Mouse (Mus musculus) myocyte (in vitro differentiated cells): ENCODE measurements around the gene Dis3l. TPM values are rescaled to one million over a fixed set of nuclear protein-coding genes. Genes with fewer than 3 reads are reported as not detected.

Experiments
- H3K27me3 ChIP-seq: one replicate; pipeline ENCODE4 v1.6.1; 2011; ENCODE audit not compliant: control insufficient read depth, insufficient read depth, insufficient read length
- H3K36me3 ChIP-seq: one replicate; pipeline ENCODE4 v1.6.1; 2011; ENCODE audit not compliant: control insufficient read depth, insufficient read depth
- H3K4me2 ChIP-seq: one replicate; pipeline ENCODE4 v1.6.1; 2011; ENCODE audit warnings: low read depth, control low read depth
- H3K4me3 ChIP-seq: one replicate; pipeline ENCODE4 v1.5.1; 2011; ENCODE audit warnings: mild to moderate bottlenecking, control low read depth, moderate library complexity
- H3K79me2 ChIP-seq: one replicate; pipeline ENCODE4 v1.6.1; 2011; ENCODE audit not compliant: control insufficient read depth, insufficient read depth
- H3ac ChIP-seq: one replicate; pipeline ENCODE4 v1.6.1; 2011; ENCODE audit not compliant: control insufficient read depth, insufficient read length
- CEBPB ChIP-seq: IDR thresholded peaks from 2 replicates; pipeline ENCODE4 v1.6.1; 2011; ENCODE audit warnings: mild to moderate bottlenecking, moderate library complexity; ENCODE audit not compliant: poor library complexity, insufficient read depth, severe bottlenecking
- E2F4 ChIP-seq: IDR thresholded peaks from one replicate; pipeline ENCODE4 v1.6.1; 2011; ENCODE audit warnings: mild to moderate bottlenecking, control low read depth, moderate library complexity; ENCODE audit not compliant: insufficient read depth
- MAX ChIP-seq: IDR thresholded peaks from one replicate; pipeline ENCODE4 v1.6.1; 2011; ENCODE audit warnings: low read depth, mild to moderate bottlenecking, control low read depth
- MYOD1 ChIP-seq, 3 experiments: IDR thresholded peaks; one replicate each; pipeline ENCODE4 v1.6.1; 2011; ENCODE audit warnings: control low read depth in 2 of 3, low read depth in 2 of 3, mild to moderate bottlenecking in 2 of 3, moderate library complexity in 1 of 3; ENCODE audit not compliant: insufficient read length in 2 of 3, control insufficient read depth in 1 of 3
- MYOG ChIP-seq, 3 experiments: IDR thresholded peaks; one replicate each; pipeline ENCODE4 v1.6.1; 2011; ENCODE audit warnings: control low read depth in 2 of 3, low read depth in 2 of 3, mild to moderate bottlenecking in 2 of 3; ENCODE audit not compliant: insufficient read length in 2 of 3, control insufficient read depth in 1 of 3, insufficient read depth in 1 of 3
- POLR2A ChIP-seq: IDR thresholded peaks from one replicate; pipeline ENCODE4 v1.6.1; 2011; ENCODE audit warnings: low read depth, mild to moderate bottlenecking, control low read depth, moderate library complexity; ENCODE audit not compliant: insufficient read length
- POLR2AphosphoS2 ChIP-seq: IDR thresholded peaks from one replicate; pipeline ENCODE4 v1.6.1; 2011; ENCODE audit warnings: low read depth, control low read depth; ENCODE audit not compliant: insufficient read length
- REST ChIP-seq: IDR thresholded peaks from one replicate; pipeline ENCODE4 v1.6.1; 2011; ENCODE audit warnings: mild to moderate bottlenecking, control low read depth, moderate library complexity; ENCODE audit not compliant: insufficient read depth, insufficient read length
- SRF ChIP-seq: IDR thresholded peaks from one replicate; pipeline ENCODE4 v1.6.1; 2011; ENCODE audit warnings: low read depth; ENCODE audit not compliant: control insufficient read depth, insufficient read length
- TCF12 ChIP-seq: IDR thresholded peaks from one replicate; pipeline ENCODE4 v1.6.1; 2011; ENCODE audit warnings: mild to moderate bottlenecking, control low read depth; ENCODE audit not compliant: poor library complexity, insufficient read depth, severe bottlenecking
- TCF3 ChIP-seq: IDR thresholded peaks from one replicate; pipeline ENCODE4 v1.6.1; 2011; ENCODE audit warnings: low read depth, control low read depth; ENCODE audit not compliant: insufficient read length
- USF1 ChIP-seq: IDR thresholded peaks from one replicate; pipeline ENCODE4 v1.6.1; 2011; ENCODE audit warnings: low read depth, mild to moderate bottlenecking, control low read depth, moderate library complexity
- polyA plus RNA-seq: library from polyadenylated mRNA; unstranded; fragments of >200 nt; fragmentation: generic; extraction: Trizol; gene quantifications from one replicate; pipeline ENCODE4 v1.2.1, GENCODE M21; 2012; ENCODE audit warnings: missing spikeins

Dis3l gene
- 13.0 TPM for polyA plus RNA-seq

GRCm38 (mm10) chr9:64341254-64341566 lies at the start of gene Dis3l:
Gene Dis3l (minus strand): TSS chr9:64341288.
- H3K79me2 ChIP-seq: peaks cover 5% of the 10 kb centered on the region

GRCm38 (mm10) chr9:64389576-64390292 lies 48.6 kb upstream of the Dis3l start:
- peaks cover 55% of the 10 kb centered on the region for H3K27me3 ChIP-seq
- no peak overlapping the region for H3K4me2 ChIP-seq
- no peaks in the 10 kb centered on the region for H3K79me2 ChIP-seq
- no peaks in the 10 kb centered on the region for H3K36me3 ChIP-seq
- no peak overlapping the region for H3ac ChIP-seq
- H3K4me3 ChIP-seq: no peak overlapping the region
- TF ChIP-seq POLR2A: no peak
- no peak for TF ChIP-seq SRF
- no peak for TF ChIP-seq TCF3
- no peak for TF ChIP-seq CEBPB
- TF ChIP-seq TCF12: no peak
- no peak for TF ChIP-seq POLR2AphosphoS2
- TF ChIP-seq REST: no peak
- TF ChIP-seq MYOD1 (IDR thresholded peaks at IDR 0.05; ENCODE audit: control insufficient read depth in 1 of 3, insufficient read length in 2 of 3, low read depth in 2 of 3): no peak
- TF ChIP-seq E2F4: no peak
- TF ChIP-seq MAX: no peak
- no peak for TF ChIP-seq USF1
- no peak for TF ChIP-seq MYOG (IDR thresholded peaks at IDR 0.05; ENCODE audit: control insufficient read depth in 1 of 3, insufficient read depth in 1 of 3, insufficient read length in 2 of 3, low read depth in 2 of 3)

More at GRCm38 (mm10) chr9:64341254-64341566, at the start of gene Dis3l:
- Histone ChIP-seq H3K4me3 (peak within 1 kb of the TSS; percentile 51), H3K36me3 (no peaks in the 10 kb centered on the region), H3ac (peak within 1 kb of the TSS; percentile 57), H3K4me2 (peak within 1 kb of the TSS; percentile 86), H3K27me3 (no peaks in the 10 kb centered on the region)
- TF ChIP-seq MAX (no peak), MYOD1 (IDR thresholded peaks at IDR 0.05; ENCODE audit: control insufficient read depth in 1 of 3, insufficient read length in 2 of 3, low read depth in 2 of 3) (no peak), USF1 (no peak), TCF3 (no peak), REST (no peak), TCF12 (no peak), E2F4 (no peak), POLR2AphosphoS2 (no peak), MYOG (IDR thresholded peaks at IDR 0.05; ENCODE audit: control insufficient read depth in 1 of 3, insufficient read depth in 1 of 3, insufficient read length in 2 of 3, low read depth in 2 of 3) (no peak), CEBPB (no peak), SRF (no peak), POLR2A (no peak)

- Histone ChIP-seq H3K27me3 (peaks cover 60% of the 10 kb centered on the region), H3K4me3 (no peak overlapping the region)
Observed at GRCm38 (mm10) chr9:64386466-64387211, 45.6 kb upstream of the Dis3l start.

GRCm38 (mm10) chr9:64385511-64386465 lies 44.7 kb upstream of the Dis3l start, which contains the start of gene Megf11:
Gene Megf11 (plus strand): TSS chr9:64385626.
- Histone ChIP-seq H3K4me2 (no peak within 1 kb of the TSS), H3ac (no peak within 1 kb of the TSS), H3K27me3 (peaks cover 60% of the 10 kb centered on the region), H3K79me2 (no peaks in the 10 kb centered on the region), H3K4me3 (no peak within 1 kb of the TSS), H3K36me3 (no peaks in the 10 kb centered on the region)
- TF ChIP-seq TCF12 (no peak), E2F4 (no peak), CEBPB (no peak), SRF (no peak), MYOG (IDR thresholded peaks at IDR 0.05; ENCODE audit: control insufficient read depth in 1 of 3, insufficient read depth in 1 of 3, insufficient read length in 2 of 3, low read depth in 2 of 3) (no peak)

More at GRCm38 (mm10) chr9:64386466-64387211, 45.6 kb upstream of the Dis3l start:
- H3K36me3 ChIP-seq: no peaks in the 10 kb centered on the region
- TF ChIP-seq CEBPB (no peak), USF1 (no peak), POLR2A (no peak), SRF (no peak), POLR2AphosphoS2 (no peak), MAX (no peak)
- no peak overlapping the region for H3ac ChIP-seq
- no peaks in the 10 kb centered on the region for H3K79me2 ChIP-seq
- H3K4me2 ChIP-seq: no peak overlapping the region
